Mouse (Mus musculus): ENCODE measurements around the gene Lzts2. TPM values are rescaled to one million over a fixed set of nuclear protein-coding genes. Genes with fewer than 3 reads are reported as not detected.

The Lzts2 gene
- polyA plus RNA-seq, 2 experiments, result 64.7 to 87.0 TPM

GRCm38 (mm10) chr19:45010646-45011045, 3.6 kb upstream of the Lzts2 start:
- H3K27ac ChIP-seq (replicated peaks; ENCODE audit: low read depth, low read length), result no peak overlapping the region
- H3K4me2 ChIP-seq (replicated peaks; ENCODE audit: low read depth, low read length, severe bottlenecking), result no peak overlapping the region
- TF ChIP-seq POLR2A (IDR thresholded peaks at IDR 0.05; ENCODE audit: borderline replicate concordance, extremely low read depth, insufficient read depth, insufficient read length), result no peak
- H3K9me3 ChIP-seq (ENCODE audit: control insufficient read depth, low read length), result no peaks in the 10 kb centered on the region
- no peaks in the 10 kb centered on the region for H3K27me3 ChIP-seq (ENCODE audit: control insufficient read depth, insufficient read depth, low read length)
- no peak overlapping the region for H3K9ac ChIP-seq (ENCODE audit: low read depth, low read length, severe bottlenecking)
- no peak overlapping the region for H3K4me3 ChIP-seq (replicated peaks; ENCODE audit: low read length)
- ATAC-seq (ENCODE audit: low FRiP score, low read depth) (no peak), DNase-seq (ENCODE audit: low spot score) (no peak)
- peaks cover 26% of the 10 kb centered on the region for H3K36me3 ChIP-seq (ENCODE audit: control insufficient read depth, insufficient read depth, low read length)
- peaks cover 27% of the 10 kb centered on the region for H3K4me1 ChIP-seq (ENCODE audit: control insufficient read depth, insufficient read depth, low read length)
- 92% methylated on average over 4 of the region's 4 CpGs for WGBS

- Histone ChIP-seq H3K27me3 (ENCODE audit: control insufficient read depth, insufficient read depth, low read length) (no peaks in the 10 kb centered on the region), H3K4me2 (replicated peaks; ENCODE audit: low read depth, low read length, severe bottlenecking) (no peak overlapping the region), H3K9ac (ENCODE audit: low read depth, low read length, severe bottlenecking) (no peak overlapping the region), H3K36me3 (ENCODE audit: control insufficient read depth, insufficient read depth, low read length) (peaks cover 26% of the 10 kb centered on the region), H3K4me3 (replicated peaks; ENCODE audit: low read length) (no peak overlapping the region), H3K4me1 (ENCODE audit: control insufficient read depth, insufficient read depth, low read length) (peaks cover 29% of the 10 kb centered on the region), H3K9me3 (ENCODE audit: control insufficient read depth, low read length) (no peaks in the 10 kb centered on the region), H3K27ac (replicated peaks; ENCODE audit: low read depth, low read length) (no peak overlapping the region)
- ATAC-seq (ENCODE audit: low FRiP score, low read depth) (no peak), DNase-seq (ENCODE audit: low spot score) (no peak)
- 59% methylated on average over 8 of the region's 8 CpGs for WGBS
- no peak for TF ChIP-seq POLR2A (IDR thresholded peaks at IDR 0.05; ENCODE audit: borderline replicate concordance, extremely low read depth, insufficient read depth, insufficient read length)
Observed at GRCm38 (mm10) chr19:45012219-45012618, 2.0 kb upstream of the Lzts2 start.

- WGBS, result 30% methylated on average over 6 of the region's 6 CpGs
- no peak overlapping the region for H3K9ac ChIP-seq (ENCODE audit: low read depth, low read length, severe bottlenecking)
- no peaks in the 10 kb centered on the region for H3K9me3 ChIP-seq (ENCODE audit: control insufficient read depth, low read length)
- H3K4me1 ChIP-seq (ENCODE audit: control insufficient read depth, insufficient read depth, low read length), result peaks cover 26% of the 10 kb centered on the region
- H3K36me3 ChIP-seq (ENCODE audit: control insufficient read depth, insufficient read depth, low read length), result peaks cover 26% of the 10 kb centered on the region
- H3K4me3 ChIP-seq (replicated peaks; ENCODE audit: low read length), result no peak overlapping the region
- no peak for ATAC-seq (ENCODE audit: low FRiP score, low read depth)
- TF ChIP-seq POLR2A (IDR thresholded peaks at IDR 0.05; ENCODE audit: borderline replicate concordance, extremely low read depth, insufficient read depth, insufficient read length), result no peak
- H3K4me2 ChIP-seq (replicated peaks; ENCODE audit: low read depth, low read length, severe bottlenecking), result no peak overlapping the region
- no peaks in the 10 kb centered on the region for H3K27me3 ChIP-seq (ENCODE audit: control insufficient read depth, insufficient read depth, low read length)
- peak; percentile 60 for DNase-seq (ENCODE audit: low spot score)
- peak overlapping the region; percentile 52; the same call in 1 of the 2 replicates for H3K27ac ChIP-seq (replicated peaks; ENCODE audit: low read depth, low read length)
Observed at GRCm38 (mm10) chr19:45012636-45013035, 1.6 kb upstream of the Lzts2 start.

- H3K27me3 ChIP-seq (ENCODE audit: control insufficient read depth, insufficient read depth, low read length), result no peaks in the 10 kb centered on the region
- H3K4me3 ChIP-seq (replicated peaks; ENCODE audit: low read length), result no peak overlapping the region
- WGBS, result 30% methylated on average over 6 of the region's 6 CpGs
Observed at GRCm38 (mm10) chr19:45013581-45014225, 511 bp upstream of the Lzts2 start.

GRCm38 (mm10) chr19:45014981-45015402, 778 bp downstream of the Lzts2 start:
- peak overlapping the region; percentile 73 for H3K4me3 ChIP-seq (replicated peaks; ENCODE audit: low read length)
- ATAC-seq (ENCODE audit: low FRiP score, low read depth), result peak; percentile 8; the same call in 1 of the 2 replicates
- WGBS, result under 1% methylated on average over 25 of the region's 25 CpGs
- peaks cover 21% of the 10 kb centered on the region for H3K36me3 ChIP-seq (ENCODE audit: control insufficient read depth, insufficient read depth, low read length)
- peak overlapping the region; percentile 96 for H3K4me2 ChIP-seq (replicated peaks; ENCODE audit: low read depth, low read length, severe bottlenecking)
- no peak for TF ChIP-seq POLR2A (IDR thresholded peaks at IDR 0.05; ENCODE audit: borderline replicate concordance, extremely low read depth, insufficient read depth, insufficient read length)
- H3K4me1 ChIP-seq (ENCODE audit: control insufficient read depth, insufficient read depth, low read length), result peaks cover 37% of the 10 kb centered on the region
- H3K9ac ChIP-seq (ENCODE audit: low read depth, low read length, severe bottlenecking), result peak overlapping the region; percentile 58
- no peaks in the 10 kb centered on the region for H3K27me3 ChIP-seq (ENCODE audit: control insufficient read depth, insufficient read depth, low read length)
- DNase-seq (ENCODE audit: low spot score), result no peak
- H3K27ac ChIP-seq (replicated peaks; ENCODE audit: low read depth, low read length), result peak overlapping the region; percentile 99
- H3K9me3 ChIP-seq (ENCODE audit: control insufficient read depth, low read length), result no peaks in the 10 kb centered on the region

More at GRCm38 (mm10) chr19:45013581-45014225, 511 bp upstream of the Lzts2 start:
- no peak overlapping the region for H3K9ac ChIP-seq (ENCODE audit: low read depth, low read length, severe bottlenecking)
- no peaks in the 10 kb centered on the region for H3K9me3 ChIP-seq (ENCODE audit: control insufficient read depth, low read length)
- ATAC-seq (ENCODE audit: low FRiP score, low read depth), result no peak
- H3K27ac ChIP-seq (replicated peaks; ENCODE audit: low read depth, low read length), result peak overlapping the region; percentile 99
- H3K4me1 ChIP-seq (ENCODE audit: control insufficient read depth, insufficient read depth, low read length), result peaks cover 28% of the 10 kb centered on the region
- peak overlapping the region; percentile 96 for H3K4me2 ChIP-seq (replicated peaks; ENCODE audit: low read depth, low read length, severe bottlenecking)
- DNase-seq (ENCODE audit: low spot score), result peak; percentile 39
- peaks cover 26% of the 10 kb centered on the region for H3K36me3 ChIP-seq (ENCODE audit: control insufficient read depth, insufficient read depth, low read length)
- no peak for TF ChIP-seq POLR2A (IDR thresholded peaks at IDR 0.05; ENCODE audit: borderline replicate concordance, extremely low read depth, insufficient read depth, insufficient read length)

Data from limb, embryonic 14.5 days (tissue).